Mouse (Mus musculus): ENCODE results near the gene Cog4. TPM values are rescaled to one million over a fixed set of nuclear protein-coding genes. Genes with fewer than 3 reads are reported as not detected.
"Not testable (repeated sequence)": the region's sequence is repeated elsewhere in the genome, so short reads cannot be mapped to it uniquely, and the experiment has no call there.

Gene Cog4
- total and polyA plus RNA-seq, 3 experiments = 21.3 to 87.0 (median 85.3) TPM

DNA sequence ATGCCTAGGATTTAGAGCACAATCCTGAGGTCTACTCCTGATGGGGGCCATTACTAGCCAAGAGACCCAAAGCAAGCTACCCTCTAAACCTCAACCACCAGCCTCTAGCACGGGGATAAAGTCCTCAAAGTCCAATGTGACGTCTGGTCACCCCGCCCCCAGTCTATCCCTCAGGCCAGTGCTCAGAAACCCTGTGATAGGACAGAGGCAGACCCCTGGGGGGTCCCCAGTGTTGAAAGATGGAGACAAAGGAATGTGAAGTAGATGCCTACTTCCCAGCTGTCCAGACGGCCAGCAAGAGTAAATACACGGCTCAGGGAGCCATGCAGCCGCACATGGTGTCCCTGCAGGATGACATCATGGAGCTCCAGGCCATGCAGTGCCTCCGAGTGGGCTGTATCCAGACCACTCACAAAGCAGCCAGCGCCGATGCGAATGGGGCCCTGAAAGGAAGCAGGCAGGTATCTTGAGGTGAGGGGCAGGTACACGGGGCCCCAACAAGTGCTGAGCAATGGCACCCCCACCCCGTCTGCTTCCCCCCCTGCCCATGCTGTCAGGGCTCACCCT, 43.6 kb downstream of the Cog4 start:
- DNase-seq = no peak

DNA sequence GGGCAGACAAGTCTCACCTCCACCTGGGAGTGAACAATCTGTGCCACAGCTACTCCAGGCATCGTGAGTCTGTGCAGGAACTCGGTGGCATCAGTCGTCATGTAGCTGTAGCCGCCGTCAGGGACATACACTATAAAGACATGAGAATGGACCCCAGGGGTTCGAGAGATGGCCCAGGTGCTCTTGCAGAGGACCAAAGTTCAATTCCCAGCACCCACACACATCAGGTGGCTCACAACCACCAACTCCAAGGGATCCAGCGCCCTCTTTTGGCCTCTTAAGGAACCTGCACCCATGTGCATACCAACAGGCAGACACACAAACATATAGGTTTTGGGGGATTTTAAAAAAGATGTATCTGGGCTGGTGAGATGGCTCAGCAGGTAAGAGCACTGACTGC, 45.6 kb downstream of the Cog4 start:
- DNase-seq = no peak

DNA sequence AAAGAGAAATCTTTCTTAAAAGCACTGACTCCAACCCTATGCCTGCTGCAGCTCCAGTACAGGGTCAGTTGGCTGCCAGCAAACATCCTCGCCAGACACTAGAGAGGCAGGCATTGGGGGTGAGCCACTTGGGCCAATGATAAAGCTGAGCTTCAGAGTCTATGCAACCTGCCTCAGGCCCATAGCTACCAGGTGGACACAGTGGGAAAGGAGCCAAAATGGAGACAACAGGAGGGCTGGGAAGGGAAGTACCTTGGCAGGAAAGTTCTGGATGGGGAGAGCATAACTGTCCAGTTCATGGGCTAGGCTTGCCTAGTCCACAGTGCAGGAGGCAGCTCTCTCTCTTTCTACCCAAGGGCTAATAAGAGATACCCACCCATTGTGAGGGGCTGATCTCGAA, 46.5 kb downstream of the Cog4 start:
- no peak for DNase-seq

DNA sequence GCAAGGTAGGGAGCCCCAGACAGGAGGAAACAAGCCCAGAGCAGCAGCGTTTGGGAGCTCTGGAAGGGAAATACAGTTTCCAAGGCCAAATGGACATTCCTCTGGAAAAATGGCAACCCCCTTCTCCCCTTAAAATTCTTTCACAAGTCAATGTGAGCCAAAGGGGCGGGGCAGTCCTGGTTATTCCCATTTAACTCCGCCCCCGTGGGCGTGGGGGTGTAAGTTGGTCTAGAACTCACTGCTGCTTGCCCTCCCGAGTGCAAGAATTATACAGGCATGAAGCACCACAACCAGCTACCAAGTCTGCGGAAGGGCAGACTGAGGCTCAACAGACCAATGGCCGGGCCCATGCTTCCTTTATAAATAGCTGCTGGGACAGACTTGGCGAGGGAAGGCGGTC, 48.5 kb downstream of the Cog4 start:
- no peak for DNase-seq

DNA sequence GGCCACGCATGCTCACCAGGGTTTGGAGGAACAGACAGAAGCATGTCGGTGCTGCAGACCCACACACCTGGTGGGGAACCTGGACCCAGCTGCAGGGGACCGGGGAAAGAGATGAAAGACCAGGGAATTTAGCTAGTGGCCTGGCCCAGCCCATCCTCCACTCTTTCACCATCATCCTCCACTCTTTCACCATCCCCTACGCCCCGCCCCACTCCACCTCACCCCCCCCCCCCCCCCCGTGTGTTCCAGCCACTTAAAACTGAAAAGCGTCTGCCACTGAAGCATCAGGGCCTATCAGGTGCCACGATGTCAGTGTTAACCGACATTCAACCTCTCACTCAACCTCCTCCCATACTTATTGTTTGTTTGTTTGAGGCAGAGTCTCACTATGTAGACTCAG, 48.9 kb downstream of the Cog4 start:
- DNase-seq = no peak

DNA sequence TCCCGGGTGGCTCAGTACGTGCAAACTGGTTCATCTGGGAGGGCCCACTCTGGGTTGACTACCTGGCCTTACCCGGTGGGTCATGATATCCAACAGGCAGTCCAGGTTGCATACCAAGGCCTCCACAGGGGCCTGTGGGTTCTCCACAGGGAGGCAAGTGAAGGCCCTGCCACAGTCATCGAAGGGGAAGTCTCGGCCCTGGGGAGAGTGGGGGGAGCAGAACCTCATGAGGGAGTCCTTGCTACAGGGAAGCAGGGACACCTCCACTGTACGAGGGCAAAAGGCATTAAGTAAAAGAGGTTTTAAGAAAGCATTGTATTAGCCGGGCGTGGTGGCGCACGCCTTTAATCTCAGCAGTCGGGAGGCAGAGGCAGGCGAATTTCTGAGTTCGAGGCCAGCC, 49.4 kb downstream of the Cog4 start:
- DNase-seq = no peak

DNA sequence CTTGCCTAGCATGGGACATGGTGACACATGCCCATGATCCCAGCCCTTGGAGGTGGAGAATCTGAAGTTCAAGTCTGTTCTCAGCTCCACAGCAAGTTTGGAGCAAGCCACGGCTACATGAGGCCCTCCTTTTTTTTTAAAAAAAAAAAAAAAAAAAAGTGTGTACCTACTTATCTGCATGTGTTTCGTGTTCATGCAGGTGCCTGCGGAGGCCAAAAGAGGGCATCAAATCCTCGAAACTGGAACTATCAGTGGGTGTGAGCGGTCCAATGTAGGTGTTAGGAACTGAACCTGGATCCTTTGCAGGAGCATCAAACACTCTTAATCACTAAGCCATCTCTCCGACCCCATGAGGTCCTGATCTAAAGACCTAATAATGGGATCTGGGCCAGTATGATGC, 51.1 kb downstream of the Cog4 start:
- DNase-seq = no peak

DNA sequence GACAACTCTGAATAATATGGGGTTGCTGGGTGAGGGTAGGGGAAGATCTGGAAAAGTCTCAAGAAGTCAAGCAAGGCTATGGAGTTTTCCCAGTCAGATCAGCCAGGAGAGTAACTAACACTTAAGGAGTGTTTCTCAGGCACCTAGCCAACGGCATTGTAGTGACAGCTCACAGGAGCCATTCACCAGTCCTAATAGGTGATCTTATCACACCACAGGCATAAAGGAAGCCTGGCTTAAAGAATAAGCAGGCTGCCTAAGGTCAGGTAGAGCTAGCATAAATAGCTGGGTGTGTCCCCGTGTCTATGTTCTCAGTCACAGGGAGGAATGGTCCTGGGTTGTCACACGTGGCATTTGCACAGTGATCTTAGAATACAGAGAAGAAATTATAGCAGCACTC, 54.7 kb downstream of the Cog4 start:
- no peak for DNase-seq

DNA sequence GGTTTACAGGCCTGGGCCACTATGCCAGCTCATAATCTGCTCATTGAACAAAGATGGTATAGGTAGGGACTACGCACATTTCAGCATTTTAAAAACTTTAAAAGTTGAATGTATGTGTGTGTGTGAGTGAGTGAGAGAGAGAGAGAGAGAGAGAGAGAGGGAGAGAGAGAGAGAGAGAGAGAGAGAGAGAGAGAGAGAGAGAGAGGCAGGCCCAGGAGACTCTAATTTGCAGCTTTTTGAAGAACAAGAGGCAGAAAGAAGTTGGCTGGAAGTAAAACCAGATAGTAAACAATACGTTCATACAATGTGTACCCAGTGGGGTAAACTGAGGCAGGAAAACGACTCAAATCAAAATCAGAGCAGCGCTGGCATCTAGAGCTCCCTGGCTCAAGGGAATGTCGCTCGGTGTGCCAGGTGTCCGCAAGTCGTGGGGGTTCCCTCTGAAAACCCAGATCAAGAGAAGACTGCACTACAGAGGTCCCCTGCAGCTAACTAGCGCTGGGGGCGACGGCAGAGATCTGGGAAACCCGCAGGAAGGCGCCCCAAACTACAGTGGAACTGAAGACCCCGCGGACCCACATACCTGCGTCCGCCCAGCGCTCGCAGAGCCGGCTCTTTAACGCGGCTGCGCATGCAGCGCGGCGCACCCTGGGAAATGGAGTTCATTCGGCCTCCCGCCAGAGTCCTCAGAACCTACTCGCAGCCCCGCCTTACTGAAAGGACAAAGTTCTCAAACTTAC, 55.6 kb downstream of the Cog4 start, which contains the start of gene Fuk:
Gene Fuk, minus strand, starts transcription at position 650 of the 740 bp plus-strand sequence.
- DNase-seq = peak; percentile 88

DNA sequence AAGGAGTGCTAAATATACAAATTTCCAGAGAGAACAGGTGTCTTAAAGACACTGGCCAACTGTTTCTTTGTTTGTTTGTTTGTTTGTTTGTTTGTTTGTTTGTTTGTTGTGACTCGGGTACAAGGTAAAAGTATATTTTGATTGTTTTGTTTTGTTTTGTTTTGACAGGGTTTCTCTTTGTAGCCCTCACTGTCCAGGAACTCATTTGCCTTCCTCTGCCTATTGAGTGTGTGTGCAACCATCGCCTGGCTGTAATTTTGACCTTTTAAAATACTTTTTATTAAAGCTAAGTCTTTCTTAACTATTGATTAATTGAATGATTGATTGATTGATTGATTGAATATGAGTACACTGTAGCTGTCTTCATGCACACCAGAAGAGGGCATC, 56.2 kb downstream of the Cog4 start:
- no peak for DNase-seq

DNA sequence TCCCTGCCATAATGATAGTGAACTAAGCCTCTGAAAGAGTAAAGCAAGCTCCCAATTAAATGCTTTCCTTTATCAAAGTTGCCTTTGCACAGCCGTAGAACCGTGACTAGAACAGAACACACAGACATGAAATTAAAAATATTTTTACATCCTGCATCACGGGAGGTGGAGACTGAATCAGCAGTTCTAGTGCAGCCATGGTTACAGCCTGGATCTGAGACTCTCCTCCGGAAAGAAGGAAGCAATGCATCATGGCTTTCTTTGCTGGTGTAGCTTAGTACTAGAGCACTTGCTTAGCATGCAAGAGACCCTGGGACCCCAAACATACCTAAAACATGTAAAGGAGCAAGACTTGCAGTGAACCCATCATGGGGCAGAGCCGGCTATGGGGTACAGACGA, 59.0 kb downstream of the Cog4 start:
- no peak for DNase-seq

DNA sequence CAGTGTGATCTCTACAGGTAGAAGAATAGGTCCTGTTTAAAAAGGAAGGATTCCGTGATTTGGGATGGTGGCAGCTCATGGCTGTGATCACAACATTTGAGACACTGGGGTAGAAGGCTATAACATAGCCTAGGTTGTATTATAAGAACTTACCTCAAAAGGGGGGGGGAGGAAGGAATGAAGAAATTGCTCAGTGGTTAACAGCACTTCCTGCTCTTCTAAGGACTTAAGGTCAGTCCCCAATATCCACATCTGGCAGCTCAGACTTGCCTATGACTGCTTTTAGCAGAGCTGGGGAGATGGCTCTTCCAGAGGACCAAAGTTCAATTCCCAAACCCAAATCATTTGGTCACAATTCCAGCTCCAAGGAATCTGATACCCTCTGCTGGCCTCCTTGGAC, 60.3 kb downstream of the Cog4 start:
- DNase-seq = no peak

DNA sequence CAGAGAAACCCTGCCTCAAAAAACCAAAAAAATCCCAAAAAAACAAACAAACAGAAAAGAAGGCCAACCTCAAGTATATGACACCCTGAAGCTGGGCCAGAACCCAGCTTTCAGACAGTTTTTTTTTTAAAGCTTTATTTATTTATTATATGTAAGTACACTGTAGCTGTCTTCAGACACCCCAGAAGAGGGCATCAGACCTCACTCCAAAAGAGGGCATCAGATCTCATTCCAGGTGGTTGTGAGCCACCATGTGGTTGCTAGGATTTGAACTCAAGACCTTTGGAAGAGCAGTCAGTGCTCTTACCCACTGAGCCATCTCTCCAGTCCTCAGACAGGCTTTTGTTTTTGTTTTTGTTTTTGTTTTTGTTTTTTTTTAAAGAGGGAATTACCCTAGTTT, 63.5 kb downstream of the Cog4 start:
- DNase-seq = not testable (repeated sequence)

DNA sequence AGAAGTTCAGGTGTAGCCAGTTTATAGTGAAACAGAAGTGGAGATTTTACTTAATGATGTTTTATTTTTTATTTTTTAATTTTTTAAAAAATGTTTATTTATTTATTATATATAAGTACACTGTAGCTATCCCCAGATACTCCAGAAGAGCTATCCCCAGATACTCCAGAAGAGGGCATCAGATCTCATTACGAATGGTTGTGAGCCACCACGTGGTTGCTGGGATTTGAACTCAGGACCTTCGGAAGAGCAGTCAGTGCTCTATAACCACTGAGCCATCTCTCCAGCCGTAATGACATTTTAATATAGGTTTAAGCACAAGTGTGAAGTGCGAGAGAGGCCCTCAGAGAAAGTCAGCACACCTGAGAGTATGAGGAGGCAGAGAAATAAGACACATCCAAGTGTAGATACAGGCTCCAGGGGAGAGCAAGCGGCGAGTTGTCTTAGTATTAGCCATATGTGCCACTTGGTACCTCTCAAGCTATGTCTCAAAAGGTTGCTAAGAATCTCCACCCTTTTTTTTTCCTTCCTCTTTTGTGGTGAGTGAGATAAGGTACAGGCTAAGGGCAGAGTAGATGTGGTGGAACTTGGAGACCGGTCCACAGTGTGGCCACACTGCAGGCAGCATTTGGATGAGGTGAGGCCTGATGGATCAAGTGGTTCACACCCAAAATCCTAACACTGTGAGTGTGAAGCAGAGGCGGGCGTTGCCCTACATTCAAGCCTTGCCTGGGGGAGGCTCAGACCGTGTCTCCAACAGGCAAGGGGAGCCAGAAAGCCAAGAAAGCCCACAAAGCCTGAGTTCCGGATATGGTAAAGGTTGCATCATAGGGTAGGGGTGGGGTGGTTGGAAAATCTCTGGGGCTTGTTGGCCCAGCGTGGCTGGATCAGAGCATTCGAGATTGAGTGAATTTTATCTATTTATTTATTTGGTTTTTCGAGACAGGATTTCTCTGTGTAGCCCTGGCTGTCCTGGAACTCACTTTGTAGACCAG, 65.5 kb downstream of the Cog4 start:
- no peak for DNase-seq

DNA sequence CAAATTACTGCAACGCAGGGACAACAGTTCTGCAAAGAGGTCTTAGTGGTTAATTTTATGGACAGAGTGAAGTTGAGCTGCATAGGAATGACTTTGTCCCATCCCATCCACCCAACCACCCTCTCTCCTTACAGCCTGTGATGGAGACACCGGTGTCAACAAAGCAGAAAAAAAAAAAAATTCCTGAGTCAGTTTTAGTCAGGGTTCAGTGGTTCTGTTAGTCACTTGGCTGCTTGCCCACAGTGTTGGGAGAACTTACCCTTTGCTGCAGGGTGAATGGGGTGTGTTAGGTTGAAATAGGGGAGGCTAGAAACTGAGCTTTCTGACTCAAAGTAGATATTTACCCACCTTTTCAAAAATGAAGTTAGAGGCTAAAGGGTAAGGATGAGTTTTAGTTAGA, 71.0 kb downstream of the Cog4 start:
- peak; percentile 80 for DNase-seq

DNA sequence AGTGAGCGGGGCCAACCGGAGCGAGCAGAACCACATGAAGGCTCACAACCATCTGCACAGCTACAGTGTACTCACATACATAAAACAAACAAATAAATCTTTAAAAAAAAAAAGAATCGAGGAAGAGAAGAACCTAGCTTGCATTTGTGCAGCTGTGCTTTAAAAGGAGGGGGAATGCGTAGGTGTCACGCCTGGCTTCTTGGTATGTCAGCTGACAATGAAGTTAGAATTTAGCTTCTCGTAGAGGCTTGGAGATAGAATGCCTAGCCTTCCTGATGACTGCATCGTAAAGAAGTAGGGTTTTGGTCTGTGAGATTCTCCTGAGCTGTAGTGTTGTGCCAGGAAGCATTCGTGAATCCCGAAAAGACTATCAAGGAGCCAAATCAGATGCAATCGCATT, 71.6 kb downstream of the Cog4 start:
- no peak for DNase-seq

DNA sequence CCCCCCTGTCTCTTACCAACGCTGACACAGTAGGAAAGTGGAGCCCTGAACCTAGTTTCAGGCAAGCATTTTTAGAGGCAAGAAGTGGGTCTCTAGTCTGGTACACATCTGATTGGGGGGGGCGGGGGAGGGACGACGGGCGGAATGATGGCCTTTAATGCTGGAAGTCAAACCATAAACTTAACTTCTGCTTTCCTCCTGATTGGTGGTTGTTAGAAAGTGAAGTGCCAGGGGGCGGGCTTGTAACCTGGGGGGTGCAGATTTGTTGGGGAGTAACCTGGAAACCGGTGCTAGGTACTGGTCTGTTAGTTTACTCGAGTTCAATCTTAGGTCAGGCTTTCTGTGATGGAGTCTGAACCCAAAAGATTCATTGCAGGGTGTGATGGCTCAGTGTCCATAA, 72.1 kb downstream of the Cog4 start:
- no peak for DNase-seq

DNA sequence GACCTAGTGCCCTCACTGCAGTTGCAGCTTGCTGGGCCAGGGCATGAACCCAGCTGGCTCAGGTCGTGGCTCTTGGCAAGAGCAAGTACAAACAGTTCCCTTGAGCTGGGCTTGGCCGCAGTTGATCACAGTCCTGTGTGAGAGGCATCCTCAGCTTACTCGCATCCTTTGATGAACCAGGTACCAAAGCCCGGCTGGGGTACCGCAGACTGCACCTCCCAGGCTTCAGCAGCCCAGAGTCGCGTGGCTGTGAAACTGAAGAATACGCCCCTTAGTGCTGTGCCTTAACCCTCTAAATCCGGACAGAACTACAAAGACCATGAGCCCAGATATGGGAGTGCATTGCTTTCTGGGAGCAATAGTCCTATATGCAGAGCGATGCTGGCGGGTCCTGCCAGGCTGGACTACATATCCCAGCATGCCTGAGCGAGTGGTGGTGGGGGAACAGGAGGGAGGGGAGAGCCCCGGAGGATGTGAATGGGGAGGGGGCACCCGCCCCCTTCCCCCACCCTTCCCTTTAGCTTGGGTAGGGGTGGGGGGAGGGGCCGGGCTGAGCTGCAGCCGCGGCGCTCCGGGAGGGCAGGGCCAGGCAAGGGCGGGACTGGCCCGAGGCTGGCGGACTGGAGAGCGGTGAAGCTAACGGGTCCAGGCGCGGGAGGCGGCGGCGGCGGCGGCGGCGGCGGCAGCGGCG, 73.1 kb downstream of the Cog4 start, which contains the start of gene St3gal2:
Gene St3gal2, plus strand, starts transcription at position 582 of the 691 bp plus-strand sequence.
- DNase-seq = peak; percentile 92

DNA sequence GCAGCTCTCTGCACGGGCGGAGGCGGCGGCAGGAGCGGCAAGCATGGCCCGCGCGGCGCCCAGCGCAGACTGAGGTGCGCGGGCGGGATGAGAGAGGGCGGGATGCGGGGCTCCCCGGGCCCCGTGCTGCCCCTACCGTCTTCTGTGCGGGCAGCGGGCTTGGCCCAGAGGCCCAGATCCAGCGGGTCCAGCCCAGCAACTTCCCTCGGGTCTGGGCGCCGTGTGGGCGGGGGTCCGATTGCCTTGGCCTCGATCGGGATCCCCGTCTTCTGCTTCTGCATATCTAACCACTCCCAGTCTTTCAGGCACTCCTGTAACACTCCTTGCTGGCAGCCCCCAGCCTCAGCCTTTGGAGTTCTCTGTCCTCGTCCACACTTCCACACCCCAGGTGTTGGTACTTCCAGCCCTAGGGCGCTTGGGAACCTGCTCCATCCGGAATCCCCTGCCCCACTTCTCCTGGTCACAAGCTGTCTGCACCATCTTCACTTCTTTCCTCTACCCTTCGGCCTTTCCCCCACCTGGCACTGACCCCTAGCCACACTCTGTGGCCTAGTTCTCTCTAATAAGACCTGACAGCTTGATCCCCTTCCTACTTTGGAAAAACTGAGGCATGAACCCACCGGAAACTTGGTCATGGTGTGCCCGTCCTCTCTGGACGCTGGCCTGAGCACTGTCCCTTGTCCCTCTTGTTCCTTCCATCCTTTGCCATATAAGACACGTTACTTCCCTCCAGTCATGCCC, 73.8 kb downstream of the Cog4 start:
- DNase-seq = no peak

DNA sequence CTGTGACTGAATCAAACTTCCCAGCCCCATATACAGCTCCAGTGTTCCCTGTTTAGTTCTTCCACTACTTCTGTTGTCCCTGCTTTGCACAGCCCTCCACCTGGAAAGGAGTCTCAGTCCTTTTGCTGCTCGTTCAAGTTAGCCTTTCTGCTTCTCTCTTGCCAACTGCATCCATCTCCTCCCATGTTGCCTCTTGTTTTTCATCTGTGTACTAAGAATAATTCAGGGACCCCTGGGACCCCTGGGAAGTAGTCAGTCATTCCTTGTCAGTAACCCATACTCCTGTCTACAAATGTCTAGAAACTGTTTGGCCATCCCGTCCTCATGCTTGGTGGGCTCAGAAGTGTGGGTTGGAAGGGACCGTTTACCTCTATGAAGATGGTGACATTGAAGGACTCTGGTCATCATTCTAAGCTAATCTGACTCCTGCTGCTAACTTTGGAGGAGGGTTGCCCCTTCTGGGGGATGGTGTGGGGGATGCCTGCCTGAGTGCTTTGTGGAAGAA, 74.4 kb downstream of the Cog4 start:
- no peak for DNase-seq

All from adrenal gland, adult 2 months (tissue).